Mouse (Mus musculus): Measurements from ENCODE around the gene Fbxl8. TPM values are rescaled to one million over a fixed set of nuclear protein-coding genes. Genes with fewer than 3 reads are reported as not detected.

The Fbxl8 gene
- polyA plus RNA-seq, 1 experiment from 2014 or later, result 1.8 TPM

- 85% methylated on average over 3 of the region's 3 CpGs for WGBS
- Histone ChIP-seq H3K4me3 (replicated peaks; ENCODE audit: low read depth, low read length) (no peak overlapping the region), H3K9ac (ENCODE audit: low read depth, low read length) (no peak overlapping the region), H3K4me1 (replicated peaks; ENCODE audit: insufficient read depth, low read length) (0 out of 2 replicates have a peak, but pooled peaks cover 2% of the 10 kb centered on the region), H3K9me3 (replicated peaks; ENCODE audit: low read length) (no peaks in the 10 kb centered on the region), H3K4me2 (ENCODE audit: low read length) (no peak overlapping the region), H3K27me3 (ENCODE audit: insufficient read depth, low read length) (peaks cover 30% of the 10 kb centered on the region), H3K36me3 (ENCODE audit: insufficient read depth, low read length) (no peaks in the 10 kb centered on the region; the same call in 1 of the 2 replicates), H3K27ac (no peak overlapping the region)
- DNase-seq (ENCODE audit: low spot score), result no peak
- TF ChIP-seq CTCF (IDR thresholded peaks at IDR 0.05; ENCODE audit: low read depth), result no peak
- no peak for ATAC-seq (replicated peaks; ENCODE audit: low FRiP score, low read depth)
Measured at GRCm38 (mm10) chr8:105280567-105280966, 16.1 kb downstream of the Fbxl8 start.

DNA sequence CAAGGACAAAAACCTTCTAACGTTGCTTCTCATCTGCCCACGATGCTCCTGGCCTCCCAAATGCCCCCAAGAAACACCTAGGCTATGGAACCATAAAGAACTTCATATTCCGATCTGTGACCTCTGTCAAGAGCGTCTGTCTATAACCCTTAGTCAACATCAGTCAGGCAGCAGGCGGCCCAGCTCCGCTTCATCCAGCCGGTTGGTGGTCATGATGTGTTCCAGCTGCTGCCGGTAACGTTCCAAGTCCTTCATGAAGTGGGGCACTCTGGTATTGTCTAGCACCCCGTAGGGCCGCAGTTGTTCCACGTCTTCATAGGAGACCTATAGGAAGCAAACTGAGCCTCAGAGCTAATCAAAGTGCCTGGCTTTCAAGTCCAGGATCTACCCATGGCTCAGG lies 17.4 kb downstream of the Fbxl8 start:
- 83% methylated on average over 12 of the region's 12 CpGs for WGBS
- Histone ChIP-seq H3K9ac (ENCODE audit: low read depth, low read length) (no peak overlapping the region), H3K4me2 (ENCODE audit: low read length) (no peak overlapping the region), H3K4me1 (replicated peaks; ENCODE audit: insufficient read depth, low read length) (0 out of 2 replicates have a peak, but pooled peaks cover 2% of the 10 kb centered on the region), H3K27ac (no peak overlapping the region), H3K27me3 (ENCODE audit: insufficient read depth, low read length) (peaks cover 19% of the 10 kb centered on the region), H3K36me3 (ENCODE audit: insufficient read depth, low read length) (no peaks in the 10 kb centered on the region; the same call in 1 of the 2 replicates), H3K4me3 (replicated peaks; ENCODE audit: low read depth, low read length) (no peak overlapping the region), H3K9me3 (replicated peaks; ENCODE audit: low read length) (no peaks in the 10 kb centered on the region)
- no peak for ATAC-seq (replicated peaks; ENCODE audit: low FRiP score, low read depth)
- no peak for DNase-seq (ENCODE audit: low spot score)
- no peak for TF ChIP-seq CTCF (IDR thresholded peaks at IDR 0.05; ENCODE audit: low read depth)

GRCm38 (mm10) chr8:105282239-105282638 lies 17.8 kb downstream of the Fbxl8 start:
- no peak overlapping the region for H3K4me2 ChIP-seq (ENCODE audit: low read length)
- H3K27ac ChIP-seq, result no peak overlapping the region
- H3K36me3 ChIP-seq (ENCODE audit: insufficient read depth, low read length), result no peaks in the 10 kb centered on the region; the same call in 1 of the 2 replicates
- WGBS, result 88% methylated on average over 4 of the region's 4 CpGs
- TF ChIP-seq CTCF (IDR thresholded peaks at IDR 0.05; ENCODE audit: low read depth), result no peak
- H3K4me1 ChIP-seq (replicated peaks; ENCODE audit: insufficient read depth, low read length), result 0 out of 2 replicates have a peak, but pooled peaks cover 2% of the 10 kb centered on the region
- H3K27me3 ChIP-seq (ENCODE audit: insufficient read depth, low read length), result peaks cover 15% of the 10 kb centered on the region
- DNase-seq (ENCODE audit: low spot score), result no peak
- H3K9ac ChIP-seq (ENCODE audit: low read depth, low read length), result no peak overlapping the region
- no peaks in the 10 kb centered on the region for H3K9me3 ChIP-seq (replicated peaks; ENCODE audit: low read length)
- ATAC-seq (replicated peaks; ENCODE audit: low FRiP score, low read depth), result no peak
- no peak overlapping the region for H3K4me3 ChIP-seq (replicated peaks; ENCODE audit: low read depth, low read length)

GRCm38 (mm10) chr8:105283074-105283473 lies 18.6 kb downstream of the Fbxl8 start:
- peak; percentile 78 for TF ChIP-seq CTCF (IDR thresholded peaks at IDR 0.05; ENCODE audit: low read depth)
- H3K4me1 ChIP-seq (replicated peaks; ENCODE audit: insufficient read depth, low read length), result 0 out of 2 replicates have a peak, but pooled peaks cover 2% of the 10 kb centered on the region
- H3K27ac ChIP-seq, result no peak overlapping the region
- H3K4me2 ChIP-seq (ENCODE audit: low read length), result no peak overlapping the region
- ATAC-seq (replicated peaks; ENCODE audit: low FRiP score, low read depth) (peak; percentile 37; the same call in 1 of the 2 replicates), DNase-seq (ENCODE audit: low spot score) (no peak)
- H3K9me3 ChIP-seq (replicated peaks; ENCODE audit: low read length), result no peaks in the 10 kb centered on the region
- no peak overlapping the region for H3K9ac ChIP-seq (ENCODE audit: low read depth, low read length)
- no peaks in the 10 kb centered on the region; the same call in 1 of the 2 replicates for H3K36me3 ChIP-seq (ENCODE audit: insufficient read depth, low read length)
- 45% methylated on average over 23 of the region's 23 CpGs for WGBS
- no peak overlapping the region for H3K4me3 ChIP-seq (replicated peaks; ENCODE audit: low read depth, low read length)
- peaks cover 7% of the 10 kb centered on the region for H3K27me3 ChIP-seq (ENCODE audit: insufficient read depth, low read length)

DNA sequence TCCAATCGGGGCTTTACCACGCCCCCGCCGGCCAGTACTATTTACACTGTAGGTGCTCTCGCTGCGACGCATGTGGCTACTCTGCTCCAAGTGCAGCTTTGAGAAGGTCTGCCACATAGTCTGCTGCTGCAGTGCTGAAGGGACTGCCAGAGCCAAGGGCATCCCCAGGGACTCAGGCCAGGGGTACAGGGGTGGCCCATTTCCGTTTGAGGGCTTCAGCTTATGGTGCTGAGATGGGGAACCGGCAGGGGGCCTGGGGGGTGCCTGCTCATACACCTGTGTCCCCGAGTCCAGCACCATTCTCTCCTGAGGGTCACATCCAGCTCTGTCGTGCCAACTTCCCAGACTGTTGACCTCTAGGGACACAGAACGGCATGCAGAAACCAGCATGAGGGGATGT lies 21.1 kb downstream of the Fbxl8 start:
- Histone ChIP-seq H3K27ac (no peak overlapping the region), H3K27me3 (ENCODE audit: insufficient read depth, low read length) (peaks cover 4% of the 10 kb centered on the region; the same call in 1 of the 2 replicates), H3K9ac (ENCODE audit: low read depth, low read length) (no peak overlapping the region), H3K4me1 (replicated peaks; ENCODE audit: insufficient read depth, low read length) (peaks cover 17% of the 10 kb centered on the region), H3K36me3 (ENCODE audit: insufficient read depth, low read length) (no peaks in the 10 kb centered on the region; the same call in 1 of the 2 replicates), H3K9me3 (replicated peaks; ENCODE audit: low read length) (no peaks in the 10 kb centered on the region), H3K4me2 (ENCODE audit: low read length) (no peak overlapping the region), H3K4me3 (replicated peaks; ENCODE audit: low read depth, low read length) (no peak overlapping the region)
- ATAC-seq (replicated peaks; ENCODE audit: low FRiP score, low read depth) (no peak), DNase-seq (ENCODE audit: low spot score) (no peak)
- WGBS, result 62% methylated on average over 12 of the region's 12 CpGs
- no peak for TF ChIP-seq CTCF (IDR thresholded peaks at IDR 0.05; ENCODE audit: low read depth)

DNA sequence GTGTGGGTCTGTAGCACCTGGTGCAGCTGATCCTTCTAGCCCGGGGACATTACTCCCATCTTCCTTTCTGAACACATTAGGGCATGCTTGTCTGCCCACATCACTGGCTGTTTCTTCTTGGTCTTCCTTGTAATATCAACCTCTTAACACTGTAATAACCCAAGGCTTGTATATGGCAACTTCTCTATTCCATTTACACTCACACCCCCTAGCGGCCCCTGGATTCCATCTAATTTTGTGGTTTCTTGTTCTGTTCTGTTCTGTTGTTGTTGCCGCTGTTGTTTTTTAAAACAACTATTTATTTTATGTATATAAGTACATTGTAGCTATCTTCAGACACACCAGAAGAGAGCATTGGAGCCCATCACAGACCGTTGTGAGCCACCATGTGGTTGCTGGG lies 22.5 kb downstream of the Fbxl8 start:
- DNase-seq (ENCODE audit: low spot score), result no peak
- 86% methylated on average over 4 of the region's 4 CpGs for WGBS

GRCm38 (mm10) chr8:105288231-105288630 lies 23.8 kb downstream of the Fbxl8 start:
- no peak overlapping the region for H3K4me2 ChIP-seq (ENCODE audit: low read length)
- ATAC-seq (replicated peaks; ENCODE audit: low FRiP score, low read depth), result no peak
- peaks cover 4% of the 10 kb centered on the region; the same call in 1 of the 2 replicates for H3K27me3 ChIP-seq (ENCODE audit: insufficient read depth, low read length)
- DNase-seq (ENCODE audit: low spot score), result no peak
- WGBS, result 86% methylated on average over 5 of the region's 5 CpGs
- H3K9ac ChIP-seq (ENCODE audit: low read depth, low read length), result no peak overlapping the region
- H3K36me3 ChIP-seq (ENCODE audit: insufficient read depth, low read length), result no peaks in the 10 kb centered on the region
- H3K4me1 ChIP-seq (replicated peaks; ENCODE audit: insufficient read depth, low read length), result peaks cover 18% of the 10 kb centered on the region
- 0 out of 2 replicates have a peak, but pooled peaks have one; percentile 6 for TF ChIP-seq CTCF (IDR thresholded peaks at IDR 0.05; ENCODE audit: low read depth)
- H3K27ac ChIP-seq, result no peak overlapping the region
- no peak overlapping the region for H3K4me3 ChIP-seq (replicated peaks; ENCODE audit: low read depth, low read length)
- no peaks in the 10 kb centered on the region for H3K9me3 ChIP-seq (replicated peaks; ENCODE audit: low read length)

More for the DNA sequence above, 22.5 kb downstream of the Fbxl8 start:
- no peak for TF ChIP-seq CTCF (IDR thresholded peaks at IDR 0.05; ENCODE audit: low read depth)
- Histone ChIP-seq H3K9me3 (replicated peaks; ENCODE audit: low read length) (no peaks in the 10 kb centered on the region), H3K4me1 (replicated peaks; ENCODE audit: insufficient read depth, low read length) (peaks cover 18% of the 10 kb centered on the region), H3K27ac (no peak overlapping the region), H3K36me3 (ENCODE audit: insufficient read depth, low read length) (no peaks in the 10 kb centered on the region), H3K4me3 (replicated peaks; ENCODE audit: low read depth, low read length) (no peak overlapping the region), H3K4me2 (ENCODE audit: low read length) (no peak overlapping the region), H3K9ac (ENCODE audit: low read depth, low read length) (no peak overlapping the region), H3K27me3 (ENCODE audit: insufficient read depth, low read length) (peaks cover 4% of the 10 kb centered on the region; the same call in 1 of the 2 replicates)
- ATAC-seq (replicated peaks; ENCODE audit: low FRiP score, low read depth), result no peak
